Mouse (Mus musculus) CH12.LX (cell line): ENCODE data around the gene Wdr62. TPM values are rescaled to one million over a fixed set of nuclear protein-coding genes. Genes with fewer than 3 reads are reported as not detected.

Experiments used
- DNase-seq: peaks from one replicate; pipeline ENCODE4 v3.0.0-alpha.2; 2013; ENCODE audit errors: extremely low read depth
- H3K27ac ChIP-seq: 2 replicates; pipeline ENCODE4 v1.5.1; 2012; ENCODE audit warnings: low read depth, mild to moderate bottlenecking, control low read depth, moderate library complexity; ENCODE audit not compliant: insufficient read depth
- H3K27me3 ChIP-seq: replicated peaks from 2 replicates; pipeline ENCODE3; 2012; ENCODE audit warnings: inconsistent platforms
- H3K36me3 ChIP-seq, 2 experiments: replicated peaks in 1 of 2; 2 replicates each; pipeline versions ENCODE3 to v1.6.1; 2012; ENCODE audit warnings: inconsistent platforms in 1 of 2, low read length in 1 of 2, mild to moderate bottlenecking in 1 of 2, mixed read lengths in 1 of 2, moderate library complexity in 1 of 2; ENCODE audit not compliant: control insufficient read depth in 1 of 2, insufficient read depth in 1 of 2
- H3K4me1 ChIP-seq, 2 experiments: 2 replicates each; pipeline ENCODE4 v1.6.1; 2012; ENCODE audit warnings: inconsistent platforms in 1 of 2, moderate library complexity in 1 of 2; ENCODE audit not compliant: insufficient read depth in 2 of 2, control insufficient read depth in 1 of 2
- H3K4me2 ChIP-seq: 2 replicates; pipeline ENCODE4 v1.6.1; 2012; ENCODE audit warnings: low read depth, mild to moderate bottlenecking, control low read depth; ENCODE audit not compliant: poor library complexity, insufficient read depth, severe bottlenecking
- H3K4me3 ChIP-seq, 3 experiments: fragments of 150-350 bp in 1 of 3; sonication (generic) in 1 of 3; replicated peaks in 1 of 3; 2 replicates each; pipeline versions ENCODE3 to v1.5.1; 2011 to 2012; ENCODE audit warnings: low read depth in 2 of 3, low read length in 2 of 3, mild to moderate bottlenecking in 2 of 3, moderate library complexity in 2 of 3, control low read depth in 1 of 3, improper control_type of control experiment in 1 of 3, inconsistent platforms in 1 of 3, mixed read lengths in 1 of 3; ENCODE audit not compliant: poor library complexity in 1 of 3
- H3K79me2 ChIP-seq: replicated peaks from 2 replicates; pipeline ENCODE4 v1.6.1; 2012; ENCODE audit warnings: mild to moderate bottlenecking, moderate library complexity; ENCODE audit not compliant: control insufficient read depth, poor library complexity, insufficient read depth, severe bottlenecking; ENCODE audit errors: extremely low read depth
- H3K9ac ChIP-seq: 2 replicates; pipeline ENCODE4 v1.6.1; 2012; ENCODE audit warnings: low read depth, mild to moderate bottlenecking, control low read depth, moderate library complexity; ENCODE audit not compliant: insufficient read depth
- H3K9me3 ChIP-seq: replicated peaks from 2 replicates; pipeline ENCODE3; 2012; ENCODE audit warnings: low read length, inconsistent platforms, mixed read lengths
- CHD2 ChIP-seq: IDR thresholded peaks from 2 replicates; pipeline ENCODE4 v1.6.1; 2011; ENCODE audit warnings: low read length, improper control_type of control experiment
- E2F4 ChIP-seq: IDR thresholded peaks from 2 replicates; pipeline ENCODE4 v1.6.1; 2011; ENCODE audit warnings: low read depth, low read length, improper control_type of control experiment; ENCODE audit not compliant: insufficient replicate concordance
- ELF1 ChIP-seq: IDR thresholded peaks from 2 replicates; pipeline ENCODE4 v1.6.1; 2014; ENCODE audit warnings: low read depth, mild to moderate bottlenecking, inconsistent platforms, low read length, improper control_type of control experiment
- EP300 ChIP-seq: IDR thresholded peaks from 2 replicates; pipeline ENCODE4 v1.6.1; 2011; ENCODE audit warnings: low read length, improper control_type of control experiment
- GABPA ChIP-seq: IDR thresholded peaks from 2 replicates; pipeline ENCODE4 v1.6.1; 2012; ENCODE audit warnings: low read depth, low read length, improper control_type of control experiment, inconsistent platforms; ENCODE audit not compliant: insufficient replicate concordance
- HCFC1 ChIP-seq: IDR thresholded peaks from 2 replicates; pipeline ENCODE4 v1.6.1; 2012; ENCODE audit warnings: low read depth, mild to moderate bottlenecking, inconsistent platforms, low read length, improper control_type of control experiment
- IRF4 ChIP-seq: IDR thresholded peaks from 2 replicates; pipeline ENCODE4 v1.6.1; 2014; ENCODE audit warnings: low read depth, mild to moderate bottlenecking, inconsistent platforms, low read length, improper control_type of control experiment
- JUN ChIP-seq: IDR thresholded peaks from 2 replicates; pipeline ENCODE4 v1.6.1; 2011; ENCODE audit warnings: low read depth, mild to moderate bottlenecking, low read length, improper control_type of control experiment, moderate library complexity; ENCODE audit not compliant: insufficient read depth
- KAT2A ChIP-seq: IDR thresholded peaks from 2 replicates; pipeline ENCODE4 v1.6.1; 2012; ENCODE audit warnings: low read length, improper control_type of control experiment, inconsistent platforms; ENCODE audit not compliant: insufficient replicate concordance
- MAFK ChIP-seq: IDR thresholded peaks from 2 replicates; pipeline ENCODE4 v1.6.1; 2011; ENCODE audit warnings: low read length, improper control_type of control experiment; ENCODE audit not compliant: insufficient replicate concordance
- MAX ChIP-seq: IDR thresholded peaks from 2 replicates; pipeline ENCODE4 v1.6.1; 2011; ENCODE audit warnings: low read length, improper control_type of control experiment
- MEF2A ChIP-seq: IDR thresholded peaks from 2 replicates; pipeline ENCODE4 v1.6.1; 2014; ENCODE audit warnings: low read depth, mild to moderate bottlenecking, inconsistent platforms, low read length, improper control_type of control experiment, borderline replicate concordance
- MXI1 ChIP-seq: IDR thresholded peaks from 2 replicates; pipeline ENCODE4 v1.6.1; 2011; ENCODE audit warnings: mild to moderate bottlenecking, low read depth, low read length, improper control_type of control experiment
- MYC ChIP-seq: IDR thresholded peaks from 2 replicates; pipeline ENCODE4 v1.6.1; 2011; ENCODE audit warnings: low read depth, mild to moderate bottlenecking, improper control_type of control experiment, low read length
- NELFE ChIP-seq: IDR thresholded peaks from 2 replicates; pipeline ENCODE4 v1.6.1; 2011; ENCODE audit warnings: low read depth, low read length, improper control_type of control experiment
- RAD21 ChIP-seq: IDR thresholded peaks from 2 replicates; pipeline ENCODE4 v1.6.1; 2011; ENCODE audit warnings: low read depth, mild to moderate bottlenecking, low read length, improper control_type of control experiment, moderate library complexity
- RCOR1 ChIP-seq: conservative IDR thresholded peaks from 2 replicates; pipeline ENCODE4 v1.6.1; 2012; ENCODE audit warnings: low read depth, mild to moderate bottlenecking, inconsistent platforms, low read length, improper control_type of control experiment
- SIN3A ChIP-seq: IDR thresholded peaks from 2 replicates; pipeline ENCODE4 v1.6.1; 2012; ENCODE audit warnings: low read length, improper control_type of control experiment, inconsistent platforms
- TBP ChIP-seq: conservative IDR thresholded peaks from 2 replicates; pipeline ENCODE4 v1.6.1; 2011; ENCODE audit warnings: low read depth, low read length, improper control_type of control experiment
- TCF12 ChIP-seq: IDR thresholded peaks from 2 replicates; pipeline ENCODE4 v1.6.1; 2014; ENCODE audit warnings: low read depth, mild to moderate bottlenecking, inconsistent platforms, low read length, improper control_type of control experiment
- UBTF ChIP-seq: IDR thresholded peaks from 2 replicates; pipeline ENCODE4 v1.6.1; 2012; ENCODE audit warnings: low read depth, mild to moderate bottlenecking, inconsistent platforms, low read length, improper control_type of control experiment, moderate library complexity
- USF1 ChIP-seq: IDR thresholded peaks from 2 replicates; pipeline ENCODE4 v1.6.1; 2014; ENCODE audit warnings: low read depth, mild to moderate bottlenecking, inconsistent platforms, low read length, improper control_type of control experiment
- USF2 ChIP-seq: conservative IDR thresholded peaks from 2 replicates; pipeline ENCODE4 v1.6.1; 2011; ENCODE audit warnings: low read depth, low read length, improper control_type of control experiment
- ZC3H11A ChIP-seq: IDR thresholded peaks from 2 replicates; pipeline ENCODE4 v1.6.1; 2012; ENCODE audit warnings: low read depth, mild to moderate bottlenecking, inconsistent platforms, low read length, improper control_type of control experiment
- ZKSCAN1 ChIP-seq: IDR thresholded peaks from 2 replicates; pipeline ENCODE4 v1.6.1; 2012; ENCODE audit warnings: low read depth, inconsistent platforms, low read length, improper control_type of control experiment, borderline replicate concordance
- ZNF384 ChIP-seq: IDR thresholded peaks from 2 replicates; pipeline ENCODE4 v1.6.1; 2012; ENCODE audit warnings: low read depth, low read length, improper control_type of control experiment, inconsistent platforms
- dilution Hi-C: fragments of 300-500 bp; cut with MboI; formaldehyde crosslinking; loops from 2 replicates; pipeline ENCODE4 v1.14.3; 2020; ENCODE audit warnings: low sequenced_read_pairs; ENCODE audit not compliant: extremely low pct_unique_long_range_greater_than_20kb, extremely low pct_ligation_motif_present
- in situ Hi-C: fragments of 300-500 bp; cut with MboI; formaldehyde crosslinking; loops from 3 replicates; pipeline ENCODE4 v1.14.3; 2019; ENCODE audit warnings: low sequenced_read_pairs, low pct_ligation_motif_present, low pct_unique_long_range_greater_than_20kb, mixed read lengths
- polyA plus RNA-seq: library from polyadenylated mRNA; unstranded; fragments of >175 nt; gene quantifications from 2 replicates; pipeline ENCODE4 v1.2.1, GENCODE M21; 2012; ENCODE audit warnings: low read depth; ENCODE audit not compliant: insufficient read length
- total RNA-seq, 2 experiments: library from RNA; depleted of rRNA; stranded (reverse); fragments of 300-350 nt in 1 of 2; fragments of >200 nt in 1 of 2; gene quantifications; 2 replicates each; pipeline ENCODE4 v1.2.3; 2012 to 2014

Wdr62 gene
- total and polyA plus RNA-seq, 3 experiments = 2.3 to 19.7 (median 5.3) TPM

GRCm38 (mm10) chr7:30221433-30221832 is 58.8 kb downstream of the Wdr62 start:
- in situ Hi-C loops (no loop called here), dilution Hi-C loops (no loop called here)
- peaks cover 12 to 16% of the 10 kb centered on the region in 2 experiments for H3K4me1 ChIP-seq
- H3K9me3 ChIP-seq = peaks cover 2% of the 10 kb centered on the region
- H3K4me3 ChIP-seq = no peak overlapping the region
- no peaks in the 10 kb centered on the region for H3K27me3 ChIP-seq
- no peak overlapping the region for H3K4me2 ChIP-seq
- TF ChIP-seq TBP (no peak), MAFK (no peak), CHD2 (no peak), MXI1 (no peak), JUN (no peak), ZKSCAN1 (no peak), GABPA (no peak), KAT2A (no peak), SIN3A (no peak), RCOR1 (no peak), HCFC1 (no peak), USF1 (no peak), TCF12 (no peak), E2F4 (no peak)
- no peaks in the 10 kb centered on the region for H3K79me2 ChIP-seq
- H3K36me3 ChIP-seq = peaks cover 20 to 30% of the 10 kb centered on the region in 2 experiments
- DNase-seq = no peak
- H3K9ac ChIP-seq = no peak overlapping the region
- no peak overlapping the region for H3K27ac ChIP-seq

- Histone ChIP-seq H3K36me3 (peaks cover 11 to 20% of the 10 kb centered on the region in 2 experiments), H3K79me2 (no peaks in the 10 kb centered on the region), H3K9me3 (peaks cover 2% of the 10 kb centered on the region), H3K4me1 (peaks cover 14 to 19% of the 10 kb centered on the region in 2 experiments), H3K9ac (peak overlapping the region; percentile 67), H3K4me3 (peak overlapping the region in 2 of 3 experiments; percentile 52 to 54), H3K27ac (no peak overlapping the region), H3K4me2 (peak overlapping the region; percentile 99), H3K27me3 (no peaks in the 10 kb centered on the region)
- in situ Hi-C loops = no loop called here
- TF ChIP-seq USF2 (no peak), MAX (no peak), KAT2A (no peak), MYC (no peak), ZC3H11A (no peak), UBTF (no peak), MAFK (no peak), ZNF384 (no peak), TCF12 (no peak), EP300 (no peak), ELF1 (no peak), MEF2A (no peak), JUN (no peak), NELFE (no peak), RAD21 (no peak), IRF4 (no peak), E2F4 (no peak), HCFC1 (no peak), MXI1 (no peak), TBP (no peak)
- dilution Hi-C loops = no loop called here
- DNase-seq = no peak
Measured at GRCm38 (mm10) chr7:30220008-30220356, 60.2 kb downstream of the Wdr62 start.
